Mouse (Mus musculus) CD4-positive, CD25-positive, alpha-beta regulatory T cell, adult 4 months (primary cell): ENCODE data around the gene Ecm2. TPM values are rescaled to one million over a fixed set of nuclear protein-coding genes. Genes with fewer than 3 reads are reported as not detected.

ENCODE experiments used
- ATAC-seq: one replicate; pipeline ENCODE4 v1.8.0; 2017
- polyA plus RNA-seq, 2 experiments: library from polyadenylated mRNA; unstranded; fragments of 100-300 nt; shearing (Covaris generic); gene quantifications; one replicate each; pipeline ENCODE4 v1.2.1; 2017

Gene Ecm2
- polyA plus RNA-seq, 2 experiments from 2014 or later = 0.05 to 0.14 TPM

DNA sequence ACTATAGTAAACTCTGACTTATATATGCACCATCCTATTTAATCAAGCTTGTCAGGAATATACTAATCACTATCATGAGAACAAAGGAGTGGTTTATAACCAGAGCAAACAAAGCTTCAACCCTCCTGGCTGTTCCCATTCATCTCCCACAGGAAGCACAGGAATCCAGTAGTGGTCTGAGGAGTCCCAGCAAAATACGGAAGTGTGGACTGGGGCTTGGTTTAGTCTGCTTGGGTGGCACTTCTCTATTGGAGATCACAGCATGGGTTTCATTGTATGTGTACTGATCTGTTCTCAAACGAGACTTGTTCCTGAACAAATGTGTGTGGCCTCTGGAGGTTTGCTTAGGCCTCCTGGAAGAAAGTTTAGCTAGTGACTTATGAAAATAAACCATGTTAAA lies 14.2 kb downstream of the Ecm2 start:
- ATAC-seq = no peak

DNA sequence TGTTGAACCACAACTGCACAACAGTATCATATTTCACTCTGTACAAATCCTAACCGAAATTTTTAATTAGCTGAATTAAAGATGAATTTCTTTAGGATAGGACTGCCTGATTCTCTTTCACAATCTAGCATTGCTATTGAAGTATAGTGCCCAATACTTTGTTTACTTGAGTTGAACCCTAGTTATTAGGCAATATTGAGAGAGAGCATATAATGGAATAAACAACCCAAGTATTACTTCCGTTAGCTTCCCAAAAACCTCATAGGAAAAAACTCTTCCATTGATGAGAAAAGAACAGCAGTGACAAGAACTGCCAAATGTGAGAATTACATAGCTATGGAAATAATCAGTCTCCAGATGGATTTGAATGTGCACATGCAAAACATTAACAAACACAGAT lies 21.6 kb downstream of the Ecm2 start:
- ATAC-seq = no peak

- no peak for ATAC-seq
These were observed 26.0 kb downstream of the Ecm2 start for GRCm38 (mm10) chr13:49530636-49531035.

DNA sequence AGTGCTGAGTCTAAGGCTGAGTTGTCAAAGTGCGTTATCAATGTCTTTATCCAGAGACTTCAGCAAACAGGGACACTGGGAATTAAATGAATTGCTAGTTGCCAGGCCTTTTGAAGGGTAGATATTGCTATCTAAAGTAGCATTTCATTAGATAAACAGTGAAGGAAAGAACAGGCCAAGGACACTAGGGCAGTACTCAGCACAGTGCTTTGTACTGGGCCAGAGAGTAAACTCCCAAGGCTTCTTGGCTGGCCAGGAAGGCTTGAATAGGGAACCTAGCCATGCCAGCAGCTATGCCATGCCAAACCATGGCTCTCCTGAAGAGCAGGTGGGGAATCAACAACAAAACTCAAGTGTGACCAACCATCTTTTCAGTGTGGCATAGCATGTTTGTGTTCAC lies 32.3 kb downstream of the Ecm2 start:
- no peak for ATAC-seq

GRCm38 (mm10) chr13:49538693-49539092 lies 34.1 kb downstream of the Ecm2 start:
- no peak for ATAC-seq

DNA sequence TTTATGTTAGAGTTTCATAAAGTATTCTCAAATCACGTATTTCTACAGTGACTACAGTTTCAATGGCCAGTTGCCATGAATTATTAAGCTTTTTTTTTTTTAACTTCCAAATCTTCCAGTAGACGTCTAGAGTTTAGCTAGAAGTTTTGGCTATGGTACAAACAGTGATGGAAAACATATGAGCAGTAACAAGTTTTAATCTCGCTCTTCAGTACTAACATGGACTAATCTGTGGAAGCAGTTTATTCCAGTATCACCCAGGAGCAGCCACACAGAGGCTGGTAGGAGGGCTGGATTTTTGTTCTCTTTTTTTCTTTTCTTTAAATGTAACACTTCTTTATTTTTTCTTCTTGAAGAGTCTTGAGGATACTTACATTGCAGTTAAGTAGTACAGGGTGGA lies 39.7 kb downstream of the Ecm2 start, which contains the start of gene Aspn:
Gene Aspn, plus strand, starts transcription at position 165 of the 400 bp plus-strand sequence.
- no peak for ATAC-seq

- no peak for ATAC-seq
These were observed 41.0 kb downstream of the Ecm2 start for GRCm38 (mm10) chr13:49545646-49546045.

GRCm38 (mm10) chr13:49546517-49546916 lies 41.9 kb downstream of the Ecm2 start:
- ATAC-seq = no peak

DNA sequence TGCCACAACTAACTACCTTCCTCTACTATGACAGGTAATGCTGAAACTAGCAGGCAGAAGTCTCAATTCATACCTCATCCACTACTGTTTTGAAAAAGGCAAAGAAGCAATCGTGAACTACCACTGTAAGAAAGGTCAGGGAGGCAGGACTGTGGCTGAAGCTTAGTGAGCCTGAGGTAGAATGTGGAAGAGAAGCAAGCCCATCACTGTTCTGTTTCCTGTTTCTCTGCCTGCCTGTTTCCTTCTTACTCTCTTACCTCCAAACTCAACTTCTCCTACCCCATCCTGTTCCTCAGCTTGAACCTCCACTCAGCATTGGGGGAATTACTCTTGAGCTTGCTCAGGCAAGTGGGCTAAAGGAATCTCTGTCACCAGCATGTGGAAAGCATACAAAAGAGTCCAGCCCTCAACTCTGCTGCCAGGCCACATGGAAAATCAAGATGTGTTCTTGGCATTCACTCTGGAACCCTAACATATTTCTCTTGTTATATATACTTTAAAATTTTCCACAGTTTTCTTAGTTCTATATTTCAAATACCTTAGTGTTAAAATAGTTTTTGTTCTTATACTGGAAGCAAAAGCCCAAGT lies 43.0 kb downstream of the Ecm2 start:
- ATAC-seq = no peak

DNA sequence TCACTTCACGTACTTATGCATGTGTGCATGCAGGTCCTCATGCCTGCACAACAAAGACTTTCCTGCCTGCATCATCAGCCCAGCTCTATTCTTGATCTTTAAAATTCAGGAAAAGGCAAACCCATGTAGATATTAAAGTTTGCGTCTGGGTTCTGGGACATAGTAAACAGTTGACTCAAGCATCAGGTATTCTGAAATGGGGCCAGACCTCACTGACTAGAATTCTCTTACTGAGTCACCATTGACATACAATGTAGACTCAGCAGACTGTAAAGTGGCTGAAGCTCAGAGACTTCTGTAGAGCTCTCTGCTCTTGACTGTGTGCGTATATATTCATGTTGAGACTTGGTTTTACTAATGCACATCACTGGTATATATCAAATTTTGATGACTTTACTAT lies 45.0 kb downstream of the Ecm2 start:
- ATAC-seq = no peak

- no peak for ATAC-seq
These were observed 49.9 kb downstream of the Ecm2 start for GRCm38 (mm10) chr13:49554519-49554918.

DNA sequence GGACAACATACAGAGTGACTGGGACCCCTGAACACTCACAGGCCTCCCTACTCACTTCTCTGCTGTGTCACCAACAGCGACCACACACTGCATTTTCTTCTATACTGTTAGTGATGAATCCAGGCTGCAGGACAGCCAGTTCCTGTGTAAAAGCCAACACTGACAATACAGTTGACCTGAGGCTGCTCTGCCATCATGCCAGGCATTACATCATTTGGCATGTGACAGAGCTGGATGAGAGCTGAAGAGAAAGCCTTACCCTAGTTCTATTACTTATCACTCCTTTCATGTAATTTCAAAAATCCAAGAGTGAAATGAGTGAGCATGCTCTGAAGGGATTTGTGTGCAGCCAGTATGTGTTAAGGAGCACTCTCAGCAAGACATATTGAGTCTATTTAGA lies 51.6 kb downstream of the Ecm2 start:
- ATAC-seq = peak; percentile 22

GRCm38 (mm10) chr13:49556924-49557323 lies 52.3 kb downstream of the Ecm2 start:
- ATAC-seq = peak; percentile 82

- ATAC-seq = peak; percentile 47
These were observed 54.6 kb downstream of the Ecm2 start for GRCm38 (mm10) chr13:49559185-49559584.

DNA sequence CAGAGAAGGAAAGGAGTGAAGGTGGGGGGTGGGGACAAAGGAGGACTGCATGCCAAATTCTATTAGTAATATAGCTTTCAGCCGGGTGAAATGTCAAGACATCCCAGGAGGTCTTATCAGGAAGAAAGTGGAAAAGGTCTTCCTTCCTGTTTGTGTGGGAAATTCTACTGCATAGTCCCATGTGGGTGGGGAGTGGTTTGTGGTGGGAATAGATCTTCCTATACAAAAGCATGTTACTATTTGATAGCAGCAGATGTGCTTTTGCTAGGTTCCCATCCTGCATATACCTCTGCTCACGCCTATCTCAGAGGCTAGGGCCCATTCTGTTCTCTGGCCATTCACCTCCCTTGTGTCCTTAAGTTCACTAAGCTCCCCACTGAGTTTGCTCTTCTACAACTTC lies 56.3 kb downstream of the Ecm2 start:
- ATAC-seq = no peak

GRCm38 (mm10) chr13:49564347-49564746 lies 59.7 kb downstream of the Ecm2 start:
- ATAC-seq = no peak

DNA sequence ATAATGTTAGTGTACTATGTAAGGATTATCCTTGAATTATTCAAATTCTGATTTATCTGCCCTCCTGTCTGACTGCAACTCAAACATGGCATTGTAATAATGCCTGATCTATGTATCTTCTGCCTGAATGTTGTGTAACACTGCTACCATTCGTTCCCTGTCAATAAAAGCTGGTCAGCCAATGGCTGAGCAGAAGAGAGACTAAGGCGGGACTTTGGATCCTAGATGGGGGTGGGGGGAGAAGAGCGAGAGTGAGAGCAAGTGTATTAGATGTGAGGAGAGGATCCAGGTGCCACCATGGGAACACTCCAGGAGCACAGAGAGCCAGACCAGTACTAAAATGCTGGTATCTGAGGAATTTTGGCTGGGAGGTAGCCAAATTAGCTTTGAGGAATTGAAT lies 65.8 kb downstream of the Ecm2 start:
- ATAC-seq = no peak

DNA sequence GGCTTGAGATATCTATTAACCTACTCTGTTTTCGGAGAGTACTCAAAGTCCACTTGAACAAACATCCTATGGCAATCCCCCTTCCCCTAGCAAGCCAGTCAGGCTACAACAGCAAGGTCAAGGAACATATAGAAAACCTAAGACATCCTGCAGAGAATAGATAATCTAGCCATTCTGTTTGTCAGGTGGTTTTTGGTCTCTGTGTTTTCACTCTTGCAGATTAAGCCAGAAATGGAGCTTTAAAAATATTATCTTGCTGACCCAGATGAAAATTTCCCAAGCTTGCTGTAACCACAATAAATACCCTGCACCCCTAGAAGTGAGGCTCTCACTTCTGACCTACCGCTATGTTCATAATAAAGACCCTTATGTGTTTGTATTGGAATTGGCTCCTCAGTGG lies 66.8 kb downstream of the Ecm2 start:
- no peak for ATAC-seq

GRCm38 (mm10) chr13:49581541-49582530 lies 77.2 kb downstream of the Ecm2 start, which contains the start of gene Omd:
Gene Omd, plus strand, starts transcription at chr13:49582462.
- no peak for ATAC-seq
